Mouse (Mus musculus) heart, postnatal 0 days (tissue): ENCODE measurements around the gene St6galnac3. TPM values are rescaled to one million over a fixed set of nuclear protein-coding genes. Genes with fewer than 3 reads are reported as not detected.

ENCODE experiments used
- ATAC-seq: fragments of 200-750 bp; cut with Nextera tagmentation; 2 replicates; pipeline ENCODE4 v1.8.0; 2017; ENCODE audit warnings: low read depth, moderate number of reproducible peaks, moderate library complexity; ENCODE audit not compliant: insufficient read depth
- DNase-seq: peaks from one replicate; pipeline ENCODE4 v3.0.0-alpha.2; 2016; ENCODE audit warnings: low spot score
- H3K27ac ChIP-seq: fragments of 300-500 bp; sonication (generic); 2 replicates; pipeline ENCODE4 v1.5.1; 2014; ENCODE audit warnings: low read depth, mild to moderate bottlenecking
- H3K27me3 ChIP-seq: fragments of 300-500 bp; sonication (generic); 2 replicates; pipeline ENCODE4 v1.6.1; 2014; ENCODE audit warnings: low read length, mixed read lengths; ENCODE audit not compliant: control insufficient read depth, insufficient read depth
- H3K36me3 ChIP-seq: fragments of 300-500 bp; sonication (generic); replicated peaks from 2 replicates; pipeline ENCODE4 v1.6.1; 2014; ENCODE audit warnings: low read length, mixed read lengths; ENCODE audit not compliant: control insufficient read depth, insufficient read depth
- H3K4me1 ChIP-seq: fragments of 300-500 bp; sonication (generic); 2 replicates; pipeline ENCODE4 v1.6.1; 2014; ENCODE audit warnings: antibody characterized with exemption; ENCODE audit not compliant: control insufficient read depth, insufficient read depth
- H3K4me2 ChIP-seq: fragments of 300-500 bp; sonication (generic); 2 replicates; pipeline ENCODE4 v1.6.1; 2014; ENCODE audit warnings: low read depth, mild to moderate bottlenecking, low read length, moderate library complexity
- H3K4me3 ChIP-seq: fragments of 300-500 bp; sonication (generic); 2 replicates; pipeline ENCODE4 v1.5.1; 2014; ENCODE audit warnings: low read depth, low read length
- H3K9ac ChIP-seq: fragments of 300-500 bp; sonication (generic); replicated peaks from 2 replicates; pipeline ENCODE4 v1.6.1; 2014; ENCODE audit warnings: low read depth, low read length, mixed read lengths
- H3K9me3 ChIP-seq: fragments of 300-500 bp; sonication (generic); replicated peaks from 2 replicates; pipeline ENCODE4 v1.6.1; 2016; ENCODE audit warnings: low read length; ENCODE audit not compliant: control insufficient read depth
- CTCF ChIP-seq: IDR thresholded peaks from 2 replicates; pipeline ENCODE4 v1.5.1; 2016; ENCODE audit warnings: antibody characterized with exemption, control low read depth, low read depth
- EP300 ChIP-seq: IDR thresholded peaks from 2 replicates; pipeline ENCODE4 v1.6.1; 2016; ENCODE audit warnings: antibody characterized with exemption, low read depth
- WGBS: fragments of 180-500 bp; shearing (Covaris S2); extraction: QIAGEN DNeasy Blood & Tissue Kit; methylation state at CpG from one replicate; pipeline ENCODE4 v1.1.7; 2014; 5-methylcytosine and 5-hydroxymethylcytosine counted together
- polyA plus RNA-seq: library from polyadenylated mRNA; unstranded; fragments of >200 nt; fragmentation: Nextera tagmentation; extraction: Ambion mirVana; gene quantifications from 2 replicates; pipeline ENCODE4 v1.2.1, GENCODE M21; 2015
- total RNA-seq: library from RNA; depleted of rRNA; stranded (reverse); fragments of >200 nt; gene quantifications from 2 replicates; pipeline ENCODE4 v1.2.3, GENCODE M21; 2014; ENCODE audit warnings: low replicate concordance

St6galnac3 gene
- total and polyA plus RNA-seq, 2 experiments from 2014 or later: 9.7 to 22.5 TPM

GRCm38 (mm10) chr3:153606331-153606730, 118.6 kb downstream of the St6galnac3 start:
- no peak overlapping the region for H3K4me2 ChIP-seq
- no peaks in the 10 kb centered on the region for H3K27me3 ChIP-seq
- H3K9ac ChIP-seq: no peak overlapping the region
- ATAC-seq (no peak), DNase-seq (no peak)
- H3K27ac ChIP-seq: no peak overlapping the region
- H3K36me3 ChIP-seq: no peaks in the 10 kb centered on the region
- H3K9me3 ChIP-seq: no peaks in the 10 kb centered on the region
- H3K4me3 ChIP-seq: no peak overlapping the region
- WGBS: 83% methylated on average over 3 of the region's 3 CpGs
- H3K4me1 ChIP-seq: no peaks in the 10 kb centered on the region
- TF ChIP-seq CTCF: no peak
- no peak for TF ChIP-seq EP300

- Histone ChIP-seq H3K9ac (no peak overlapping the region), H3K36me3 (no peaks in the 10 kb centered on the region), H3K27ac (no peak overlapping the region), H3K4me1 (no peaks in the 10 kb centered on the region), H3K4me3 (no peak overlapping the region), H3K4me2 (no peak overlapping the region), H3K27me3 (no peaks in the 10 kb centered on the region), H3K9me3 (no peaks in the 10 kb centered on the region)
- ATAC-seq: no peak
- no peak for DNase-seq
- TF ChIP-seq CTCF (no peak), EP300 (no peak)
- 69% methylated on average over 11 of the region's 11 CpGs for WGBS
Measured at GRCm38 (mm10) chr3:153605767-153606098, 119.2 kb downstream of the St6galnac3 start.

GRCm38 (mm10) chr3:153605089-153605766, 119.7 kb downstream of the St6galnac3 start:
- Histone ChIP-seq H3K4me2 (no peak overlapping the region), H3K9ac (no peak overlapping the region), H3K4me1 (no peaks in the 10 kb centered on the region), H3K27ac (no peak overlapping the region), H3K27me3 (no peaks in the 10 kb centered on the region), H3K36me3 (no peaks in the 10 kb centered on the region), H3K9me3 (no peaks in the 10 kb centered on the region), H3K4me3 (no peak overlapping the region)
- TF ChIP-seq CTCF (no peak), EP300 (no peak)
- no peak for ATAC-seq
- DNase-seq: no peak
- WGBS: 87% methylated on average over 19 of the region's 19 CpGs

GRCm38 (mm10) chr3:153599179-153599578, 125.8 kb downstream of the St6galnac3 start:
- no peak overlapping the region for H3K4me3 ChIP-seq
- 56% methylated on average over 2 of the region's 2 CpGs for WGBS
- H3K27ac ChIP-seq: no peak overlapping the region
- H3K36me3 ChIP-seq: no peaks in the 10 kb centered on the region
- no peak overlapping the region for H3K4me2 ChIP-seq
- H3K9me3 ChIP-seq: no peaks in the 10 kb centered on the region
- DNase-seq (no peak), ATAC-seq (no peak)
- TF ChIP-seq EP300: no peak
- no peak for TF ChIP-seq CTCF
- no peaks in the 10 kb centered on the region for H3K4me1 ChIP-seq
- no peaks in the 10 kb centered on the region for H3K27me3 ChIP-seq
- no peak overlapping the region for H3K9ac ChIP-seq

DNA sequence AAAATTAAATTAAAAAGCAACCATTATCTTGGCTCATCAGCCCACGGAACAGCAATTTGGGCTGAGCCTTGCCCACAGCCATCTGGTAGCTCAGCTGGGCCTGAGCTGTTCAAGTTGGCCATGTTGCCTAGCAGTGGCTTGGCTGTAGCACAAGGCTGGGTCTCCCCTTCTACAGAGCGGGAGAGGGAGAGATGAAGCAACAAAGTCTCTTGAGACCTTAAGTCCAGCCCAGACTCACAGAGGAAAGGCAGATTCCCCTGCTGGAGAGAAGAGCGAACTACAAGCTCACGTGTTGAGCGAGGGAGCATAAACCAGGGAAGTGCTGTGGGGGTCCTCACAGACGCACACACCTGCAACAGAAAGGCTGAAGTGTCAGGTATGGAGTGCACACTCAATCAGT, 126.3 kb downstream of the St6galnac3 start:
- no peaks in the 10 kb centered on the region for H3K36me3 ChIP-seq
- no peak overlapping the region for H3K9ac ChIP-seq
- WGBS: 92% methylated on average over 6 of the region's 6 CpGs
- no peak overlapping the region for H3K4me2 ChIP-seq
- DNase-seq (no peak), ATAC-seq (no peak)
- no peak overlapping the region for H3K4me3 ChIP-seq
- no peaks in the 10 kb centered on the region for H3K4me1 ChIP-seq
- H3K27ac ChIP-seq: no peak overlapping the region
- H3K27me3 ChIP-seq: no peaks in the 10 kb centered on the region
- TF ChIP-seq CTCF (no peak; the same call in 1 of the 2 replicates), EP300 (no peak)
- H3K9me3 ChIP-seq: no peaks in the 10 kb centered on the region

DNA sequence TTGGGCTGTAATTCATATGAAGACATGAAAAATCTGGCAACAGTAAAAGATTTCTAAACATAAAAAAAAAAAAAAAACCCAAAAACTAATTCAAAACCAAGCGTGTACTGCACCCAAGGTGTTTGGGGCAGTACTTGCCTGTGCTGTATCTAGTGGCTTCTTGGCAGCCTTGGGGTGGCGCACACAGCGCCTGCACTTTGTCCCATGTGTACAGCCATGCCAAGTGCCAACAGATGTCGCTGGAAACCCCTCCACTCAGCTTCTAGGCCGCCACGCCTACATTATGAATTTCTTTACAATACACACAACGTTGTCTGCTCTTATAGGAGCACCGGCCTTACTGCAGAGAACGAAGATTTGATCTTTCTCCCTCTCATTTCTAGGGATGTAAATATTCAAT, 130.4 kb downstream of the St6galnac3 start:
- TF ChIP-seq CTCF (no peak), EP300 (no peak)
- ATAC-seq (no peak), DNase-seq (no peak)
- Histone ChIP-seq H3K36me3 (no peaks in the 10 kb centered on the region), H3K4me2 (no peak overlapping the region), H3K9ac (no peak overlapping the region), H3K9me3 (no peaks in the 10 kb centered on the region), H3K4me3 (no peak overlapping the region), H3K4me1 (no peaks in the 10 kb centered on the region), H3K27me3 (no peaks in the 10 kb centered on the region), H3K27ac (no peak overlapping the region)
- whole genome bisulfite sequencing: 85% methylated on average over 9 of the region's 9 CpGs
